Mouse (Mus musculus) forebrain, embryonic 16.5 days (tissue): Measurements from ENCODE around the gene Cops9. TPM values are rescaled to one million over a fixed set of nuclear protein-coding genes. Genes with fewer than 3 reads are reported as not detected.

Experiments used
- ATAC-seq: fragments of 200-750 bp; cut with Nextera tagmentation; 2 replicates; pipeline ENCODE4 v1.8.0; 2017; ENCODE audit warnings: mild to moderate bottlenecking, moderate library complexity
- H3K27ac ChIP-seq: fragments of 300-500 bp; sonication (generic); 2 replicates; pipeline ENCODE4 v1.5.1; 2014; ENCODE audit warnings: low read length, control low read depth
- H3K27me3 ChIP-seq: fragments of 300-500 bp; sonication (generic); replicated peaks from 2 replicates; pipeline ENCODE4 v1.6.1; 2014; ENCODE audit warnings: low read length; ENCODE audit not compliant: control insufficient read depth, insufficient read depth
- H3K36me3 ChIP-seq: fragments of 300-500 bp; sonication (generic); 2 replicates; pipeline ENCODE4 v1.6.1; 2014; ENCODE audit not compliant: control insufficient read depth, insufficient read depth
- H3K4me1 ChIP-seq: fragments of 300-500 bp; sonication (generic); replicated peaks from 2 replicates; pipeline ENCODE4 v1.6.1; 2014; ENCODE audit warnings: low read length; ENCODE audit not compliant: control insufficient read depth, insufficient read depth
- H3K4me2 ChIP-seq: fragments of 300-500 bp; sonication (generic); 2 replicates; pipeline ENCODE4 v1.6.1; 2014; ENCODE audit warnings: mild to moderate bottlenecking, low read length, control low read depth
- H3K4me3 ChIP-seq: fragments of 300-500 bp; sonication (generic); replicated peaks from 2 replicates; pipeline ENCODE4 v1.5.1; 2014; ENCODE audit warnings: mild to moderate bottlenecking, low read length, control low read depth
- H3K9ac ChIP-seq: fragments of 300-500 bp; sonication (generic); replicated peaks from 2 replicates; pipeline ENCODE4 v1.6.1; 2014; ENCODE audit warnings: low read depth, low read length, control low read depth
- H3K9me3 ChIP-seq: fragments of 300-500 bp; sonication (generic); 2 replicates; pipeline ENCODE4 v1.6.1; 2016; ENCODE audit warnings: low read length; ENCODE audit not compliant: control insufficient read depth
- whole genome bisulfite sequencing: fragments of 180-500 bp; shearing (Covaris S2); extraction: QIAGEN DNeasy Blood & Tissue Kit; methylation state at CpG from one replicate; pipeline ENCODE4 v1.1.7; 2014; 5-methylcytosine and 5-hydroxymethylcytosine counted together
- polyA plus RNA-seq: library from polyadenylated mRNA; unstranded; fragments of >200 nt; fragmentation: Nextera tagmentation; extraction: Ambion mirVana; gene quantifications from 2 replicates; pipeline ENCODE4 v1.2.1, GENCODE M21; 2015

Gene Cops9
- polyA plus RNA-seq, 1 experiment from 2014 or later = 475 TPM

- H3K9ac ChIP-seq = peak within 1 kb of the TSS; percentile 26; the same call in 1 of the 2 replicates
These were observed 6.9 kb upstream of the Cops9 start, which contains the start of gene Otos for GRCm38 (mm10) chr1:92648673-92649072. Gene Otos, minus strand, starts transcription at chr1:92648841.

GRCm38 (mm10) chr1:92648197-92648596 lies 6.4 kb upstream of the Cops9 start:
- Histone ChIP-seq H3K27me3 (no peaks in the 10 kb centered on the region), H3K9ac (no peak overlapping the region), H3K27ac (no peak overlapping the region), H3K36me3 (no peaks in the 10 kb centered on the region), H3K9me3 (no peaks in the 10 kb centered on the region), H3K4me2 (no peak overlapping the region), H3K4me1 (0 out of 2 replicates have a peak, but pooled peaks cover 2% of the 10 kb centered on the region), H3K4me3 (no peak overlapping the region)
- WGBS = 50% methylated on average over 10 of the region's 10 CpGs
- peak; percentile 11; the same call in 1 of the 2 replicates for ATAC-seq

More at GRCm38 (mm10) chr1:92648673-92649072, 6.9 kb upstream of the Cops9 start, which contains the start of gene Otos:
- 24% methylated on average over 8 of the region's 8 CpGs for WGBS
- no peaks in the 10 kb centered on the region for H3K27me3 ChIP-seq
- H3K4me2 ChIP-seq = no peak within 1 kb of the TSS
- H3K9me3 ChIP-seq = no peaks in the 10 kb centered on the region
- no peak within 1 kb of the TSS for H3K27ac ChIP-seq
- H3K4me1 ChIP-seq = 0 out of 2 replicates have a peak, but pooled peaks cover 2% of the 10 kb centered on the region
- no peak within 1 kb of the TSS for H3K4me3 ChIP-seq
- H3K36me3 ChIP-seq = no peaks in the 10 kb centered on the region
- peak; percentile 52 for ATAC-seq

- peak; percentile 51 for ATAC-seq
- WGBS = 5% methylated on average over 8 of the region's 8 CpGs
- Histone ChIP-seq H3K9me3 (no peaks in the 10 kb centered on the region), H3K27ac (no peak overlapping the region), H3K4me2 (no peak overlapping the region), H3K4me1 (0 out of 2 replicates have a peak, but pooled peaks cover 2% of the 10 kb centered on the region), H3K27me3 (no peaks in the 10 kb centered on the region), H3K36me3 (no peaks in the 10 kb centered on the region), H3K9ac (peak overlapping the region; percentile 26; the same call in 1 of the 2 replicates), H3K4me3 (no peak overlapping the region)
These were observed 6.0 kb upstream of the Cops9 start for GRCm38 (mm10) chr1:92647752-92648151.

- Histone ChIP-seq H3K9me3 (no peaks in the 10 kb centered on the region), H3K4me2 (no peak overlapping the region), H3K9ac (no peak overlapping the region), H3K4me1 (0 out of 2 replicates have a peak, but pooled peaks cover 7% of the 10 kb centered on the region), H3K27ac (no peak overlapping the region), H3K4me3 (no peak overlapping the region), H3K36me3 (no peaks in the 10 kb centered on the region), H3K27me3 (no peaks in the 10 kb centered on the region)
- ATAC-seq = no peak
- WGBS = 75% methylated on average over 4 of the region's 4 CpGs
These were observed 5.2 kb upstream of the Cops9 start for GRCm38 (mm10) chr1:92647026-92647425.

- Histone ChIP-seq H3K27ac (no peak overlapping the region), H3K4me2 (no peak overlapping the region), H3K27me3 (no peaks in the 10 kb centered on the region), H3K4me3 (no peak overlapping the region), H3K9ac (no peak overlapping the region), H3K36me3 (no peaks in the 10 kb centered on the region), H3K9me3 (no peaks in the 10 kb centered on the region), H3K4me1 (0 out of 2 replicates have a peak, but pooled peaks cover 7% of the 10 kb centered on the region)
- WGBS = 87% methylated on average over 7 of the region's 7 CpGs
- ATAC-seq = no peak
These were observed 4.8 kb upstream of the Cops9 start for GRCm38 (mm10) chr1:92646601-92647000.

- no peaks in the 10 kb centered on the region for H3K9me3 ChIP-seq
- H3K27me3 ChIP-seq = no peaks in the 10 kb centered on the region
- no peaks in the 10 kb centered on the region for H3K36me3 ChIP-seq
- ATAC-seq = no peak
- 49% methylated on average over 2 of the region's 2 CpGs for WGBS
- no peak overlapping the region for H3K9ac ChIP-seq
- peaks cover 8% of the 10 kb centered on the region for H3K4me1 ChIP-seq
- H3K4me3 ChIP-seq = no peak overlapping the region
- no peak overlapping the region for H3K4me2 ChIP-seq
- no peak overlapping the region for H3K27ac ChIP-seq
These were observed 4.3 kb upstream of the Cops9 start for GRCm38 (mm10) chr1:92646111-92646510.

GRCm38 (mm10) chr1:92644916-92645315 lies 3.1 kb upstream of the Cops9 start:
- Histone ChIP-seq H3K9me3 (no peaks in the 10 kb centered on the region), H3K4me2 (no peak overlapping the region), H3K4me3 (no peak overlapping the region), H3K27ac (no peak overlapping the region), H3K4me1 (peaks cover 18% of the 10 kb centered on the region), H3K36me3 (no peaks in the 10 kb centered on the region), H3K27me3 (no peaks in the 10 kb centered on the region), H3K9ac (no peak overlapping the region)
- ATAC-seq = no peak
- 87% methylated on average over 5 of the region's 5 CpGs for WGBS

- H3K4me2 ChIP-seq = no peak overlapping the region
- H3K27me3 ChIP-seq = no peaks in the 10 kb centered on the region
- no peaks in the 10 kb centered on the region for H3K36me3 ChIP-seq
- peaks cover 22% of the 10 kb centered on the region for H3K4me1 ChIP-seq
- H3K4me3 ChIP-seq = no peak overlapping the region
- no peaks in the 10 kb centered on the region for H3K9me3 ChIP-seq
- H3K27ac ChIP-seq = no peak overlapping the region
- no peak for ATAC-seq
- 87% methylated on average over 4 of the region's 4 CpGs for WGBS
- no peak overlapping the region for H3K9ac ChIP-seq
These were observed 1.9 kb upstream of the Cops9 start for GRCm38 (mm10) chr1:92643691-92644090.

GRCm38 (mm10) chr1:92640393-92640792 lies 1.4 kb downstream of the Cops9 start:
- Histone ChIP-seq H3K27ac (no peak overlapping the region), H3K9ac (no peak overlapping the region), H3K36me3 (peaks cover 10% of the 10 kb centered on the region), H3K4me3 (no peak overlapping the region), H3K9me3 (no peaks in the 10 kb centered on the region), H3K4me1 (peaks cover 20% of the 10 kb centered on the region), H3K4me2 (peak overlapping the region; percentile 98), H3K27me3 (no peaks in the 10 kb centered on the region)
- WGBS = 90% methylated on average over 6 of the region's 6 CpGs
- ATAC-seq = no peak

- H3K9ac ChIP-seq = no peak overlapping the region
- no peaks in the 10 kb centered on the region for H3K27me3 ChIP-seq
- no peak overlapping the region for H3K4me2 ChIP-seq
- no peak overlapping the region for H3K27ac ChIP-seq
- no peaks in the 10 kb centered on the region for H3K9me3 ChIP-seq
- WGBS = 95% methylated on average over 4 of the region's 4 CpGs
- ATAC-seq = no peak
- peaks cover 20% of the 10 kb centered on the region for H3K4me1 ChIP-seq
- H3K4me3 ChIP-seq = no peak overlapping the region
- H3K36me3 ChIP-seq = peaks cover 10% of the 10 kb centered on the region
These were observed 3.0 kb downstream of the Cops9 start for GRCm38 (mm10) chr1:92638736-92639135.
